ENCODE assay signal across 11 mouse cellular contexts in the genomic region with DNA sequence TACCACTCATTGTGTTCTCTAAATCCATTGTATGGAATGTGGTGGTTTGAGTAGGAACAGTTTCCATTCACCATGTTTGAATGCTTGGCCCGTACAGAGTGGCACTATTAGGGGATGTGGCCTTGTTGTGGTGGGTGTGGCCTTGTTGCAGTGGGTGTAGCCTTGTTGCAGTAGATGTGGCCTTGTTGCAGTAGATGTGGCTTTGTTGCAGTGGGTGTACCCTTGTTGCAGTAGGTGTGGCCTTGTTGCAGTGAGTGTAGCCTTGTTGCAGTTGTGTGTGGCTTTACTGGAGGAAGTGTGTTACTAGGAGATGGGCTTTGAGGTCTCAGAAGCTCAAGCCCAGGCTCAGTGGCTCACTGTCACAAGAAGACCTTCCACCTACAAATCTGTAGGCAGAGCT.
"Had no signal": no experiment of that assay in that cellular context is flagged by ENCODE, and none has a peak within 500 bp of the region (broad histone marks: within the 10 kb centered on the region; RNA-seq: fewer than 3 reads in every experiment).

No protein-coding gene starts in this region.

- DNase-seq: kidney, adult 9 months; kidney, postnatal 10 days; kidney, postnatal 4 days; lung, postnatal 14 days; midbrain, embryonic 14.5 days; retina, postnatal 1 day; right cerebral cortex, postnatal 4 days; spleen, adult 18-20 months; thymus, adult 18-20 months; thymus, postnatal 14 days had no signal

- ATAC-seq: liver, embryonic 12.5 days had no signal
